Mouse (Mus musculus) MEL (cell line): ENCODE measurements around the gene Spata17.

Experiments used
- CTCF ChIP-seq, 3 experiments: IDR thresholded peaks in 2 of 3; conservative IDR thresholded peaks in 1 of 3; 2 replicates each; pipeline ENCODE4 v1.5.1; 2011 to 2012; ENCODE audit warnings: low read length in 3 of 3, low read depth in 2 of 3, mild to moderate bottlenecking in 2 of 3, improper control_type of control experiment in 1 of 3, inconsistent platforms in 1 of 3, mixed read lengths in 1 of 3, moderate library complexity in 1 of 3; ENCODE audit not compliant: control insufficient read depth in 1 of 3, insufficient read depth in 1 of 3, poor library complexity in 1 of 3, severe bottlenecking in 1 of 3
- MAFK ChIP-seq: IDR thresholded peaks from 2 replicates; pipeline ENCODE4 v1.6.1; 2011; ENCODE audit warnings: low read depth, mild to moderate bottlenecking, low read length, improper control_type of control experiment, borderline replicate concordance
- POLR2A ChIP-seq, 2 experiments: IDR thresholded peaks; 2 replicates each; pipeline ENCODE4 v1.6.1; 2011 to 2012; ENCODE audit warnings: low read length in 2 of 2, mild to moderate bottlenecking in 2 of 2, control low read depth in 1 of 2, improper control_type of control experiment in 1 of 2, low read depth in 1 of 2, moderate library complexity in 1 of 2; ENCODE audit not compliant: control insufficient read depth in 1 of 2, insufficient read depth in 1 of 2, poor library complexity in 1 of 2

- TF ChIP-seq POLR2A (IDR thresholded peaks at IDR 0.05; ENCODE audit: control insufficient read depth in 1 of 2, insufficient read depth in 1 of 2, low read depth in 1 of 2, low read length in 2 of 2, poor library complexity in 1 of 2) = no peak
- no peak for TF ChIP-seq MAFK
- TF ChIP-seq CTCF (IDR thresholded peaks at IDR 0.05 in 2 of 3, conservative IDR thresholded peaks at IDR 0.05 in 1 of 3; ENCODE audit: control insufficient read depth in 1 of 3, insufficient read depth in 1 of 3, low read depth in 2 of 3, low read length in 3 of 3, poor library complexity in 1 of 3, severe bottlenecking in 1 of 3) = no peak
Observed at GRCm38 (mm10) chr1:187014141-187014540, 201.1 kb downstream of the Spata17 start.
